Mouse (Mus musculus) embryonic facial prominence, embryonic 14.5 days (tissue): ENCODE results near the gene Trex1. TPM values are rescaled to one million over a fixed set of nuclear protein-coding genes. Genes with fewer than 3 reads are reported as not detected.
A peak's percentile ranks its signal among the peaks of the same experiment; 100 is the strongest.

Source experiments
- ATAC-seq: fragments of 200-750 bp; cut with Nextera tagmentation; 2 replicates; pipeline ENCODE4 v1.8.0; 2017; ENCODE audit warnings: low read depth, moderate number of reproducible peaks, moderate TSS enrichment
- DNase-seq: peaks from one replicate; pipeline ENCODE4 v3.0.0-alpha.2; 2015; ENCODE audit warnings: low spot score
- H3K27ac ChIP-seq: fragments of 300-500 bp; sonication (generic); replicated peaks from 2 replicates; pipeline ENCODE4 v1.5.1; 2014; ENCODE audit warnings: low read depth, mild to moderate bottlenecking, low read length, moderate library complexity
- H3K27me3 ChIP-seq: fragments of 300-500 bp; sonication (generic); replicated peaks from 2 replicates; pipeline ENCODE4 v1.6.1; 2014; ENCODE audit warnings: low read length; ENCODE audit not compliant: control insufficient read depth, insufficient read depth
- H3K36me3 ChIP-seq: fragments of 300-500 bp; sonication (generic); 2 replicates; pipeline ENCODE4 v1.6.1; 2014; ENCODE audit warnings: low read length, mixed read lengths; ENCODE audit not compliant: control insufficient read depth, insufficient read depth
- H3K4me1 ChIP-seq: fragments of 300-500 bp; sonication (generic); 2 replicates; pipeline ENCODE4 v1.6.1; 2014; ENCODE audit warnings: antibody characterized with exemption, low read length; ENCODE audit not compliant: control insufficient read depth, insufficient read depth
- H3K4me2 ChIP-seq: fragments of 300-500 bp; sonication (generic); 2 replicates; pipeline ENCODE4 v1.6.1; 2014; ENCODE audit warnings: low read depth, mild to moderate bottlenecking, low read length, moderate library complexity, mixed read lengths
- H3K4me3 ChIP-seq: fragments of 300-500 bp; sonication (generic); 2 replicates; pipeline ENCODE4 v1.5.1; 2014; ENCODE audit warnings: low read depth, mild to moderate bottlenecking, low read length
- H3K9ac ChIP-seq: fragments of 300-500 bp; sonication (generic); 2 replicates; pipeline ENCODE4 v1.6.1; 2014; ENCODE audit warnings: low read depth, mild to moderate bottlenecking, low read length, moderate library complexity, mixed read lengths
- H3K9me3 ChIP-seq: fragments of 300-500 bp; sonication (generic); 2 replicates; pipeline ENCODE4 v1.6.1; 2016; ENCODE audit warnings: low read length; ENCODE audit not compliant: control insufficient read depth
- WGBS: fragments of 180-500 bp; shearing (Covaris S2); extraction: QIAGEN DNeasy Blood & Tissue Kit; methylation state at CpG from one replicate; pipeline ENCODE4 v1.1.7; 2014; 5-methylcytosine and 5-hydroxymethylcytosine counted together
- polyA plus RNA-seq: library from polyadenylated mRNA; unstranded; fragments of >200 nt; fragmentation: Nextera tagmentation; extraction: Ambion mirVana; gene quantifications from 2 replicates; pipeline ENCODE4 v1.2.1, GENCODE M21; 2014

Trex1 gene
- polyA plus RNA-seq, 1 experiment from 2014 or later: 15.5 TPM

DNA sequence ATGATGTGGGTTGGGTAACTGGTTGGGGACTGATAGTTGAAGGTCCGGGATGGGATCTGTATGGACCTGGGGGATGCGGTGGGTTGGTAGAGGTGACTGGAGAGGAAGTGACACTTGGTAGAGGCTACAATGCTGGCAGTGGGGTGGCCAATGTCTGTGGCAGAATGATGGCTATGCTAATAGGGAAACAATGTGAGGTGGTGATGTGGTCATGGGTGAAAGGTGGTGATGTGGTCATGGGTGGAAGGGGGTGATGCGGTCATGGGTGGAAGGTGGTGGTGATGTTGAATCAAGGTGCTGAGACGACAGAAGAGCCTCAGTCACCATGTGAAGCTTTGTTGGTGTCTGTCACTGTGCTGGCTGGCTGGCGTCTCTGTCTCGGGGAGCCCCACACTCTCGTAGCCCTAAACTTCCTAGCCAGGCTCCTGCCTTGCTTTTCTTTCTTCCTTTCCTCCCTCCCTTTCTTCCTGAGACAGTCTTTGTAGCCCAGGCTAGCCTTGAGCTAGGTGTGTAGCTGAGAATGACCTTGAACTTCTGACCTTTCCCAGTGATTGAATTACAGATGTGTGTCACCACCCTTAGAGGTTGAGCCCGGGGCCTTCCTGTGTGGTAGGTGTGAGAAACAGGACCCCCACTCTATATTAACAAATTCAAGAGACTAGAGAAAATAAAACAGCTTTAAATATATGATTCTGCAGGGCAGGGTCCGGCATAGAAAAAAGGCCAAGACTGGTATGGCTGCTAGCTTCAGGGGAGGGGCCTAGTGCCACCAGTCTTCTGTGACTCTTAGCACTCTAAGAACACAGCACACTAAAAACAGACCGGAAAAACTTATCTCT lies 7.7 kb downstream of the Trex1 start:
- H3K27ac ChIP-seq: no peak overlapping the region
- H3K9ac ChIP-seq: no peak overlapping the region
- ATAC-seq: no peak
- DNase-seq: no peak
- H3K9me3 ChIP-seq: no peaks in the 10 kb centered on the region
- H3K36me3 ChIP-seq: peaks cover 44% of the 10 kb centered on the region
- H3K4me2 ChIP-seq: no peak overlapping the region
- WGBS: 92% methylated on average over 10 of the region's 10 CpGs
- H3K27me3 ChIP-seq: no peaks in the 10 kb centered on the region
- no peak overlapping the region for H3K4me3 ChIP-seq
- peaks cover 6% of the 10 kb centered on the region for H3K4me1 ChIP-seq

DNA sequence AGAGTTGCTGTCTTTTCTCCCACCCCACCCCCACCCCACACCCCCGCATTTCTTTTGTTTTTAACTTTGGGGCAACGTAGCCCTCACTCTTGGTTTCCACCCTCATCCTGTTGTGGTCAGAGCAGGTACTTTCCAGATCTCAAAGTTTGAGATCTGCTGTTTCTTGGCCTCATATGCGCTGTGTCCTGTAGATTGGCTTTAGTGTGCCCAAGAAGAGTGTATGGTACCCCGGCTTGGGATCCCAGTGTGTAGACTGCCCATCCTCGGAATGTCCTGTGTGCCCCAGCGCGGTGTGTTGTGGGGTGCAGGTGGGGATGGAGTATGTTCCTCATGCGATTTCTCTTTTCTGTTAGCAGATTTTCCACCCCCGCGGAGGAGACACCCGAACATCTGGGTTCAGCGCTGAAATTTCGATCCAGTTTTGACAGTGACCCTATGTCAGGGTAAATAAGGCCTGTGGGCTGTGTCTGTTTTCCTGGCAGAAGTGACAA lies 8.5 kb downstream of the Trex1 start:
- Histone ChIP-seq H3K4me2 (no peak overlapping the region), H3K4me3 (no peak overlapping the region), H3K36me3 (peaks cover 36% of the 10 kb centered on the region), H3K4me1 (peaks cover 6% of the 10 kb centered on the region), H3K27ac (no peak overlapping the region), H3K9ac (no peak overlapping the region), H3K27me3 (no peaks in the 10 kb centered on the region), H3K9me3 (no peaks in the 10 kb centered on the region)
- no peak for ATAC-seq
- no peak for DNase-seq
- 86% methylated on average over 13 of the region's 13 CpGs for WGBS

- H3K4me2 ChIP-seq: no peak overlapping the region
- peaks cover 6% of the 10 kb centered on the region for H3K4me1 ChIP-seq
- H3K4me3 ChIP-seq: no peak overlapping the region
- ATAC-seq (no peak), DNase-seq (no peak)
- H3K9me3 ChIP-seq: no peaks in the 10 kb centered on the region
- H3K27ac ChIP-seq: no peak overlapping the region
- H3K9ac ChIP-seq: no peak overlapping the region
- H3K27me3 ChIP-seq: no peaks in the 10 kb centered on the region
- 62% methylated on average over 3 of the region's 3 CpGs for WGBS
- peaks cover 32% of the 10 kb centered on the region for H3K36me3 ChIP-seq
Measured at GRCm38 (mm10) chr9:109050674-109050997, 8.9 kb downstream of the Trex1 start.

GRCm38 (mm10) chr9:109049996-109050673 lies 9.4 kb downstream of the Trex1 start:
- Histone ChIP-seq H3K4me3 (no peak overlapping the region), H3K9ac (no peak overlapping the region), H3K4me1 (peaks cover 2% of the 10 kb centered on the region), H3K27me3 (no peaks in the 10 kb centered on the region), H3K27ac (no peak overlapping the region), H3K36me3 (peaks cover 32% of the 10 kb centered on the region), H3K4me2 (no peak overlapping the region), H3K9me3 (no peaks in the 10 kb centered on the region)
- ATAC-seq (no peak), DNase-seq (no peak)
- 79% methylated on average over 9 of the region's 9 CpGs for WGBS

GRCm38 (mm10) chr9:109049316-109049715 lies 10.2 kb downstream of the Trex1 start:
- H3K4me2 ChIP-seq: no peak overlapping the region
- no peaks in the 10 kb centered on the region for H3K9me3 ChIP-seq
- DNase-seq (no peak), ATAC-seq (no peak)
- H3K4me1 ChIP-seq: no peaks in the 10 kb centered on the region; the same call in 1 of the 2 replicates
- WGBS: 71% methylated on average over 7 of the region's 7 CpGs
- no peak overlapping the region for H3K9ac ChIP-seq
- H3K36me3 ChIP-seq: peaks cover 32% of the 10 kb centered on the region
- H3K4me3 ChIP-seq: no peak overlapping the region
- no peak overlapping the region for H3K27ac ChIP-seq
- no peaks in the 10 kb centered on the region for H3K27me3 ChIP-seq

- WGBS: 36% methylated on average over 5 of the region's 5 CpGs
- ATAC-seq (no peak), DNase-seq (no peak)
- Histone ChIP-seq H3K4me3 (no peak overlapping the region), H3K4me2 (no peak overlapping the region), H3K27ac (no peak overlapping the region), H3K27me3 (no peaks in the 10 kb centered on the region), H3K4me1 (peaks cover under 1% of the 10 kb centered on the region; the same call in 1 of the 2 replicates), H3K36me3 (peaks cover 20% of the 10 kb centered on the region), H3K9ac (no peak overlapping the region), H3K9me3 (no peaks in the 10 kb centered on the region)
Measured at GRCm38 (mm10) chr9:109046306-109046705, 13.2 kb downstream of the Trex1 start.

DNA sequence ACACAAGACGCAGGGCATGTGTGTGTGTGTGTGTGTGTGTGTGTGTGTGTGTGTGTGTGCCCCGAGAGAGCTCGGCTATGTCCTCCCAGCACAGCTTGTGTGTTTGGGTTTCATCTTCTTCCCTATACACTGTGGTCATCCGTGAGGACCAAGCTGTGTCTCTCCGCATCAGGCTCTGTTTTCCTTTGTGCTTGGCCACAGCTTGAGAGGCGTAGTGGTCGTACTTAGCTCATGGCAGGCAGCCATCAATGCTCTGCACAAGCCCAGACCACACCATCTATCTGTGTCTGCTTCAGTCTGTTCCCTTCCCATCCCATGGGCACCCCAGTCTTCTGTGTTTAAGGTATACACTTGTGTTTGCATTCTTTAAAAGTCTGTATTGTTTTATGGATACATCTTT lies 18.2 kb downstream of the Trex1 start:
- Histone ChIP-seq H3K27me3 (no peaks in the 10 kb centered on the region), H3K4me2 (peak overlapping the region; percentile 54; the same call in 1 of the 2 replicates), H3K36me3 (no peaks in the 10 kb centered on the region), H3K9ac (no peak overlapping the region), H3K27ac (no peak overlapping the region), H3K9me3 (no peaks in the 10 kb centered on the region), H3K4me3 (no peak overlapping the region), H3K4me1 (peaks cover 24% of the 10 kb centered on the region)
- ATAC-seq (no peak), DNase-seq (no peak)
- WGBS: 76% methylated on average over 7 of the region's 7 CpGs

DNA sequence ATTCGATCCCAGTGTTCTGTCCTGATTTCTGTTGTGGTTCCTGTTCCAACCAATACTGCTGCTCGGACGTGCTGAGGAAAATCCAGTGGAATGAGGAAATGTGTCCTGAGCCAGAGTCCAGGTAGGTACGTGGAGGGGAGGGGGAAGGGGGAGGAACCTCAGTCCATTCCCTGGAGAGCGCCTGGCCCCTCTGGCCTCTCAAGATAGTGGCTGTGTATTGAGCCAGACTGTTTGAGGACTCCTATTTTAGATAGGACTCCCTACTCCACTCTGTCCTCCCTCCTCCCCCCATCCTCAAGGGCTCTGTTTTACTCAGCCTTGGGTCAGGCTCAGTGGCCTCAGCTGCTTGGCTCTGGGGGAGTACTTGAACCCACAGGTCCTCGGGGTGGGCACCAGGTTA lies 18.6 kb downstream of the Trex1 start:
- no peaks in the 10 kb centered on the region for H3K9me3 ChIP-seq
- no peak overlapping the region for H3K27ac ChIP-seq
- H3K36me3 ChIP-seq: no peaks in the 10 kb centered on the region
- H3K4me1 ChIP-seq: peaks cover 24% of the 10 kb centered on the region
- peak overlapping the region; percentile 54; the same call in 1 of the 2 replicates for H3K4me2 ChIP-seq
- DNase-seq: no peak
- no peak overlapping the region for H3K4me3 ChIP-seq
- no peak for ATAC-seq
- 61% methylated on average over 6 of the region's 6 CpGs for WGBS
- H3K9ac ChIP-seq: no peak overlapping the region; the same call in 1 of the 2 replicates
- no peaks in the 10 kb centered on the region for H3K27me3 ChIP-seq
